Mouse (Mus musculus): Measurements from ENCODE around the gene Atp9a. TPM values are rescaled to one million over a fixed set of nuclear protein-coding genes. Genes with fewer than 3 reads are reported as not detected.

The Atp9a gene
- polyA plus RNA-seq, 1 experiment from 2014 or later = 29.5 TPM

GRCm38 (mm10) chr2:168740496-168740895 is 1.7 kb downstream of the Atp9a start:
- POLR2A ChIA-PET = no interaction called here
- DNase-seq (ENCODE audit: low read depth, low spot score) = no peak
- H3K27me3 ChIP-seq = no peaks in the 10 kb centered on the region
- TF ChIP-seq CTCF (IDR thresholded peaks at IDR 0.05) = no peak
- in situ Hi-C loops (cut with MboI; ENCODE audit: low pct_unique_long_range_greater_than_20kb) = no loop called here
- ATAC-seq = no peak
- CTCF ChIA-PET = interaction anchor here (0.9 kb wide), 1 partner anchor 10 kb away, joined by 3 read pairs; no protein-coding TSS in a partner anchor

DNA sequence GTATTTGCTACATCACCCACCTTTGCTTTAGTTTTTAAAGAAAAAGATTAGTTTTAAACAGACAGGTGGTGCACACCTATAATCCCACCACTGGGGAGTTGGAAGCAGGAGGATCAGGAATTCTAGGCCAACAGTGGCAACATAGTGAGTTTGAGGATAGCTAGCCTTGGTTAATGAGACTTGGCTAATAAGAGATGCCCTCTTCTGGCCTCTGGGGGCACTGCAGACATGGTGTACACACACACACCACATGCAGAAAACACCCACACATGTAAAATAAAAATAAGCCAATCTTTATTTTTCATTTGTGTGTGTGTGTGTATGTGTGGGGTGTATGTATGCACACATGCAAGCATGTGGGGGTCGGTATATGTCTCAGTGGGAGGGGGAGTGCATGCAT is 3.4 kb downstream of the Atp9a start:
- ATAC-seq = no peak
- ChIA-PET CTCF (no interaction called here), POLR2A (no interaction called here)
- no peak for TF ChIP-seq CTCF (IDR thresholded peaks at IDR 0.05)
- in situ Hi-C loops (cut with MboI; ENCODE audit: low pct_unique_long_range_greater_than_20kb) = no loop called here
- no peaks in the 10 kb centered on the region for H3K27me3 ChIP-seq
- DNase-seq (ENCODE audit: low read depth, low spot score) = no peak

- CTCF ChIA-PET = no interaction called here
- ATAC-seq = no peak
- no peak for TF ChIP-seq CTCF (IDR thresholded peaks at IDR 0.05)
- POLR2A ChIA-PET = no interaction called here
- DNase-seq (ENCODE audit: low read depth, low spot score) = no peak
- in situ Hi-C loops (cut with MboI; ENCODE audit: low pct_unique_long_range_greater_than_20kb) = no loop called here
- H3K27me3 ChIP-seq = no peaks in the 10 kb centered on the region
Observed at GRCm38 (mm10) chr2:168737878-168738277, 4.3 kb downstream of the Atp9a start.

- H3K27me3 ChIP-seq = no peaks in the 10 kb centered on the region
- ChIA-PET CTCF (no interaction called here), POLR2A (no interaction called here)
- in situ Hi-C loops (cut with MboI; ENCODE audit: low pct_unique_long_range_greater_than_20kb) = no loop called here
- no peak for TF ChIP-seq CTCF (IDR thresholded peaks at IDR 0.05)
- ATAC-seq (no peak), DNase-seq (ENCODE audit: low read depth, low spot score) (no peak)
Observed at GRCm38 (mm10) chr2:168734023-168734422, 8.2 kb downstream of the Atp9a start.

DNA sequence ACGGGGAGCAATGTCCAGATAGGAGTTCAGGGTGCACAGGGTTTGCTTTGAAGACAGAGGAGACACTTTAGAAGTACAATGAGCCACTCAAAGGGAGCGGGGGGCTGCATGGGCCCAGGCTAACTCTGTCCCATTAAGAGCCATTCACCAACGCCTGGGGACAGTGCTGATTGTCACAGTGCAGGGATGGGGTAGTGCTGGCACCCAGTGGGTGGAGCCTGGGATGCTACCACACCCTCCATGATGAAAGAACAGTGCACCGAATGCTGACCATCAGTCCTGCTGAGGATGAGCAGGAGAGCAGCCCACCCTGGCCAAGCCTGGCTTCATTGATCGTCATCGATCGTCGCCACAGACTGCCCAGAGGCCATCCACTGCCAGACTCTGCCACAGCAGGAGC is 11.0 kb downstream of the Atp9a start:
- DNase-seq (ENCODE audit: low read depth, low spot score) = no peak
- in situ Hi-C loops (cut with MboI; ENCODE audit: low pct_unique_long_range_greater_than_20kb) = no loop called here
- ChIA-PET CTCF (interaction anchor here (1.1 kb wide), 1 partner anchor 10 kb away, joined by 3 read pairs; no protein-coding TSS in a partner anchor), POLR2A (no interaction called here)
- TF ChIP-seq CTCF (IDR thresholded peaks at IDR 0.05) = no peak
- no peak for ATAC-seq
- H3K27me3 ChIP-seq = no peaks in the 10 kb centered on the region

DNA sequence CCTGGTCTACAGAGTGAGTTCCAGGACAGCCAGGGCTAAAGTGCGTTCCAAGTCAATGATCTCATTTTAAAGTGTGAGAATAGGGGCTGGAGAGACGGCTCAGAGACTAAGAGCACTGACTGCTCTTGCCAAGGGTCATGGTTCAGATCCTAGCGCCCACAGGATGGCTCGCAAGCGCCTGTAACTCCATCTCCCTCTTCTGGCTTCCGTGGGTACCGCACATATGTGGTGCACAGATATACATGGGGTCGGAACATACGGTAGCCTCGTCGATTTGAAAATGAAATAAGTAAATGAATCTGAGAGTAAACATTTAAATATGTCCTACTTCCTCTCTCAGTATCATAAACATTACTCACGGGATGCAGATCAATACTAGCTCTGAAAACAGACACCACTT is 12.5 kb downstream of the Atp9a start:
- ATAC-seq (no peak), DNase-seq (ENCODE audit: low read depth, low spot score) (no peak)
- in situ Hi-C loops (cut with MboI; ENCODE audit: low pct_unique_long_range_greater_than_20kb) = no loop called here
- CTCF ChIA-PET = no interaction called here
- no peak for TF ChIP-seq CTCF (IDR thresholded peaks at IDR 0.05)
- POLR2A ChIA-PET = no interaction called here
- no peaks in the 10 kb centered on the region for H3K27me3 ChIP-seq

DNA sequence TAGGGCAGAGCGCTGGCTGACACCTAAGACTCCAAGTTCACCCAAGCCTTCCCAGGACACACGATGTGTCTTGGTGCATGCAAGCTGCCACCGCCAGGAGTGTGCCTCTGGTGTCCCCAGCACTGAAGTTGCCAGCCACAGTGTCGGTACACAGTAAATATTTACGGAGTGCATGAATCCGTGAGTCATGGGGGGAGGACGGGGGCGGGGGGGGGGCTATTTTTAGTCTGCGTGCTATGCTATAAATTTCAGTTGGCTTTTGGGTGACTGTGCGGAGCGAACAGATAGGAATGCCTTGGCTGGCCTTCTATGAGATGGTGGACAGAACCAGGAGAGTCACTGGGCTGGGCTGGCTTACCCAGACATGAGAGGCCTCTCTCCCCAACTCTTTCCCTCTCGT is 14.2 kb downstream of the Atp9a start:
- ATAC-seq (no peak), DNase-seq (ENCODE audit: low read depth, low spot score) (no peak)
- CTCF ChIA-PET = no interaction called here

GRCm38 (mm10) chr2:168726007-168726406 is 16.2 kb downstream of the Atp9a start:
- H3K27me3 ChIP-seq = no peaks in the 10 kb centered on the region
- POLR2A ChIA-PET = interaction anchor here (0.7 kb wide), 1 partner anchor 42 kb away, joined by 3 read pairs; no protein-coding TSS in a partner anchor
- CTCF ChIA-PET = no interaction called here
- ATAC-seq (no peak), DNase-seq (ENCODE audit: low read depth, low spot score) (no peak)
- in situ Hi-C loops (cut with MboI; ENCODE audit: low pct_unique_long_range_greater_than_20kb) = no loop called here
- no peak for TF ChIP-seq CTCF (IDR thresholded peaks at IDR 0.05)

More for the DNA sequence above, 14.2 kb downstream of the Atp9a start:
- in situ Hi-C loops (cut with MboI; ENCODE audit: low pct_unique_long_range_greater_than_20kb) = no loop called here
- POLR2A ChIA-PET = no interaction called here
- no peaks in the 10 kb centered on the region for H3K27me3 ChIP-seq
- TF ChIP-seq CTCF (IDR thresholded peaks at IDR 0.05) = no peak

DNA sequence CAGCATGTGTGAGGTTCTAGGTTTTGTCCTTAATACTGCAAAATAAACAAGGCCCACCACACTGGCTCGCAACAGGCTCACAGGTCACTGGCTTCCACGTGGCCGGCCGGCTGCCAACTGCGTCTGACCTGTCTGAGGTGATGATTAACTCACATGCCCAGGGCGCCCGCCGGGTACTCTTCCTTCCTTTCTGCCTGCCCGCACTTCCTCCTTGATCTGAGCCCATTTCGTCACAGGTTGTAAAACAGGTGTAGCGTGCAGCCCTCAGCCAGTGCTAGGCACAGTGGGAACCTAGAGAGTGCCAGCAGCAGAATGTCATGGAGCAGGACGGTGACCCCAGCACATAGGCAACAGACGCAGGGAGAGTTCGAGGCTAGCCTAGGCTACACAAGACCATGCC is 20.9 kb downstream of the Atp9a start:
- TF ChIP-seq CTCF (IDR thresholded peaks at IDR 0.05) = no peak
- H3K27me3 ChIP-seq = no peaks in the 10 kb centered on the region
- CTCF ChIA-PET = no interaction called here
- in situ Hi-C loops (cut with MboI; ENCODE audit: low pct_unique_long_range_greater_than_20kb) = no loop called here
- DNase-seq (ENCODE audit: low read depth, low spot score) (no peak), ATAC-seq (peak; percentile 60)
- POLR2A ChIA-PET = no interaction called here

- no peak for ATAC-seq
- in situ Hi-C loops (cut with MboI; ENCODE audit: low pct_unique_long_range_greater_than_20kb) = no loop called here
Observed at GRCm38 (mm10) chr2:168719742-168720141, 22.5 kb downstream of the Atp9a start.

GRCm38 (mm10) chr2:168718735-168719134 is 23.5 kb downstream of the Atp9a start:
- ATAC-seq = no peak
- no peak for DNase-seq (ENCODE audit: low read depth, low spot score)
- TF ChIP-seq CTCF (IDR thresholded peaks at IDR 0.05) = no peak
- CTCF ChIA-PET = no interaction called here
- H3K27me3 ChIP-seq = no peaks in the 10 kb centered on the region
- POLR2A ChIA-PET = no interaction called here
- in situ Hi-C loops (cut with MboI; ENCODE audit: low pct_unique_long_range_greater_than_20kb) = no loop called here

More at GRCm38 (mm10) chr2:168719742-168720141, 22.5 kb downstream of the Atp9a start:
- CTCF ChIA-PET = no interaction called here
- DNase-seq (ENCODE audit: low read depth, low spot score) = no peak
- no peak for TF ChIP-seq CTCF (IDR thresholded peaks at IDR 0.05)
- POLR2A ChIA-PET = no interaction called here
- no peaks in the 10 kb centered on the region for H3K27me3 ChIP-seq

DNA sequence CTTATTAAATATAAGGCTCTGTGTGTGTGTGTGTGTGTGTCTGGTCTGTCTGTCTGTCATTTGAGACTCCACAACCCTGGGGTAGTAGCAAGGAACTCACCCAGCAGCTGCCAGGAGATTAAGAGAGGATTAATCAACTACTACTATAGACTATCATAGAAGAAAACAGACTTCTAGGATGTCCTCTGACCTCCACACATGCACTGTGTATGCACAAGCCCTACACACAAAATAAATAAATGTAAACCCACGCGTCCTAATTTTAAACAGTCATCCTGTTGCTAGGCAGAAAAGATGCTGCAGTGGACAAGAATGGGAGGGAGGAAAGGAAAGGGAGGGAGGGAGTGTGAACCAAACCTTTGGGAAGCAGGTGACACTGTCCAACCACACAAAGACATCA is 23.9 kb downstream of the Atp9a start:
- H3K27me3 ChIP-seq = no peaks in the 10 kb centered on the region
- in situ Hi-C loops (cut with MboI; ENCODE audit: low pct_unique_long_range_greater_than_20kb) = no loop called here
- ATAC-seq (no peak), DNase-seq (ENCODE audit: low read depth, low spot score) (no peak)
- no peak for TF ChIP-seq CTCF (IDR thresholded peaks at IDR 0.05)
- ChIA-PET POLR2A (no interaction called here), CTCF (no interaction called here)
